Mouse (Mus musculus): ENCODE measurements around the gene Igf2r.
A peak's percentile ranks its signal among the peaks of the same experiment; 100 is the strongest.

Igf2r gene

DNA sequence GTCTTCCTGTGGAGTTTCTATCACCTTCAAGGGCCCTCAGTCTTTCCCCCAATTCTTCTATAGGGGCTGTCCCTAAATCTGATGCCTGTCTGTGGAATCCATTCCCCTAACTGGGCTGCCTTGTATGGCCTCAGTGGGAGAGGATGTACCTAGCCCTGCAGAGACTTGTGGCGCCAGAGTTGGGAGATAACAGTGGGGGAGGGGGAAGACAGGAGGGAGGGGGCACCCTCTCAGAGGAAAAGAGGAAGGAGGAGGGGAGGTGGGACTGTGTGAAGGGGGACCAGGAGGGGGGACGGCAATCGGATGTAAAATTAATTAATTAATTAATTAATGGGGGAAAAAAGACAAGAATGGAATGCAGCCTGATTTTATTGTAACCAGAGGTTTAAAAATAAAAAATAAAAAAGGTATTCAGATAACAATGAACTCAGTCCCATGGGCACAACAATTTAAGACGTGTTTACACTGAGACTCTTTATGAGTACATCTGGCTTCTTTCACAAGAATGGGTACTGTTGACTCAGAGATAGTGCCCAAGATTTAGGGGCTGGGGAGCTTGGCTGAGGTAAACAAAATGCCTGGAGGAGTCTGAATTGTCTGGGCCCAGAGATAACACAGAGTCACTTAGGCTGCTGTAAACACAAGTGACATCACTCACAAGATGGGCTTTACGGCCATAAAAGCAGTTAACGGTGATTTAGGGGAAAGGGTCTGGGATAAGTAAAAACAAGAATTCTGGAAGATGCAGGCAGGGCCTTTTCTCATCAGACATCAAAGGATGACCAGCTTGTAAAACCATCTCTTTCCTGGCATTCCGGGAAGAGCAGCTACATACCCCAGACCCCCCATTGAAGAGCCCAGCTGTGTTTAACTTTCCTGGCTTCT, 100.7 kb downstream of the Igf2r start:
- DNase-seq, result no peak

GRCm38 (mm10) chr17:12664156-12664555, 105.3 kb downstream of the Igf2r start:
- DNase-seq, result no peak

DNA sequence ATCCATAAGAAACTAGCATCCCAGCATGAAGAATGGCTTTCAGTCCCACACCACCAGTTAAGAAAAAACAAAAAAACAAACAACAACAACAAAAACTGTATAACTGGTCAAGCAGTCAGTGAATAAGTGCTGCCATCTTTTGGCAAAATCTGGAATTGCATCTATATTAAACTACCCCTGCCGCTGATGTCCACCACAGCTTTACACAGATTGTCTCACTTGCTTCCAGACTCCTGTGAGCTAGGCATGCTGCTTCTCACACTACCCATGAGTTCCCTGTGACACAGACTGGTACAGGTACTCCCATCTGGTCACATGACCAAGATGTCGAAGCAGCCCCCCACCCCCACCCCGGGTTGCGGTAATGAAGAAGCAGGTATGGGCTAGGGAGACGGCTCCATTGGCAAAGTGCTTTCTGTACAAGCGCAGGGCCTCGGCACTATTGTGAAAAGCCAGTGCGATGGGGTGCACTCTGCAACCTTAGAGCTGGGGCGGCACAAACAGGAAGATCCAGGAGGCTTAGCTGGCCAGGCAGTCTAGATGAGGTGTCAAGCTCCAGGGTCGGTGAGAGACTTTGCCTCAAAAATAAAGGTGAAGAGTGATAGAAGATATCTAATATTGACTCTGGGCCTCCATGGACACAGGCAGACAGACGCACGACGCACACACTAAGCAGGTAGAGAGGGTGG, 108.7 kb downstream of the Igf2r start:
- no peak for DNase-seq

DNA sequence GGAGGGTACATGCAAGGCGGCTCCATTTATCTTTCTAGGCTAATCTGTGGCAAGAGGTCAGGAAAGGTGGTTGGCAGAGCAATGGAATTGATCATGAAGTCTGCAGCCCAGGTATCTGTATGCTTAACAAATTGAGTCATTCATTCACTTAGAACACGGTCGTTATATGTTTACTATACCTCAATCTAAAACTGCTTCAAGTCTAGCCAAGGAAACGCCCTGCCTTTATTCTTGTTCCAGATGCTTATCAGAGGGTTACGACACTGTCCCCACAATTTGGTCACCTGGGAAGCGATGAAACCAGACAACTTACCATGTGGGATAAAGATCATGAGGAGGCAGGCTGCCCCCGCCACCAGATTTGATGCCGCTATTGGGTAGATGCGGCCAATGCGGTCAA, 110.2 kb downstream of the Igf2r start:
- no peak for DNase-seq

- no peak for DNase-seq
Measured at GRCm38 (mm10) chr17:12658784-12659183, 110.7 kb downstream of the Igf2r start.

DNA sequence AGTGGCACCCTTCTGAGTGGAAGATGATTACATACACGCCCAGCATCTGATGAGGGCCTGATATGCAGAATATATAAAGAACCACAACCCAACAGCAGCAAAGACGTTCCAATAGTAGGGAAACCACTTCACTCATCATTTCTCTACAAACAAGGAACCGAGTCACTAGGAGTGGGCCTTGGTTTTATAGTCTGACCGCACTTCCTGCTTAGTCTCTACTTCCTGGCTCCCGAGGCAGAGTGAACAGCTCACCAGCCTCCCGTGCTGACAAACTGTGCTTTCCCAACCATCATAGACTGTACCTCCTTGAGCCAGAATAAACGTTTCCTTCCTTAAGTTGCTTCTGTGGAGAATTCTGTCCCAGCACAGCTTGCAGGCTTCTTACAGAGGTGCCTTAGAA, 113.6 kb downstream of the Igf2r start:
- DNase-seq, result no peak

DNA sequence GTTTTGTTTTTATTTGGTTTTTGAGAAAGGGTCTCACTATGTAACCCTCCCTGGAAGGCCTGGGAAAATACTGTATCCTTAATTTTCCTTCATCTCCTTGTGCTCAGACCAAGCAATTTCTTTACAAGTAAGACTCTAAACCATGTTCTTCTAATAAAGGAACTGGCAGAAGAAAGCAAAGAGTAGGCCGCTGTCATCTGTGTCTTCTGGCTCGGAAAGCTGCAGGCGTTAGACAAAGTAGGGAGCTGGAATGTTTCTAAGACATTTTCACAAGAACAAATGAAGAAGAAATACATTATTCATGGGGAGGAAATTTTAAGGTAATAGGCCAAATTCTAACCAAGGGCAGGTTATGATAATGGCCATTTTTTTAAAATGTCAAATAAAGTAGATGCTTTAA, 115.4 kb downstream of the Igf2r start:
- DNase-seq, result no peak

- no peak for DNase-seq
Measured at GRCm38 (mm10) chr17:12652604-12653003, 116.9 kb downstream of the Igf2r start.

GRCm38 (mm10) chr17:12645461-12645860, 124.0 kb downstream of the Igf2r start:
- peak in 1 of 2 experiments; percentile 27 for DNase-seq

GRCm38 (mm10) chr17:12641087-12641486, 128.4 kb downstream of the Igf2r start:
- DNase-seq, result no peak

- no peak for DNase-seq
Measured at GRCm38 (mm10) chr17:12639585-12639984, 129.9 kb downstream of the Igf2r start.

DNA sequence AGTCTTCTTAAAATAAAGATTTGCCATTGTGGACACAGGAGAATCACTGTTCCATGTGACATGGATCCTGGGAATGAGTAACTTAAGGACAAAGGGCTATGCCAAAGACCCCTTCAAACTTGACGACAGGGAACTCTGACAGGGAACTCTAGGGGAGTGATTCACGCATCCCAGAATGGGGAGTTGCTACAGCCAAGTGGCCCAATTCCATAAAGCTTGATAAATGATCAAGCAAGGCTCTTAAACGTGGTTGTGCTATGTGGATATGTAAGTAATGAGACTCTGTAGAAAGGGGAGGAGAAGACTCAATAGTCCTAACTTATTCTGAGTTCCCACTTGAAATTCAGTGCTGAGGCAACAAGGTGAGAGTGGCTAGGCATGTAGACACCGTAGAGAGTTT, 134.7 kb downstream of the Igf2r start:
- DNase-seq, result no peak
